Mouse (Mus musculus): ENCODE data around the gene Cgas.

GRCm38 (mm10) chr9:78442237-78442578 lies 829 bp downstream of the Cgas start:
- TF ChIP-seq CTCF (IDR thresholded peaks at IDR 0.05; ENCODE audit: borderline replicate concordance, control insufficient read depth, extremely low read depth, insufficient read depth, low read length, poor library complexity) (no peak), POLR2A (IDR thresholded peaks at IDR 0.05; ENCODE audit: control insufficient read depth, extremely low read depth, insufficient read depth, low read length, poor library complexity) (no peak)
